Mouse (Mus musculus): ENCODE results near the gene Cd200. TPM values are rescaled to one million over a fixed set of nuclear protein-coding genes. Genes with fewer than 3 reads are reported as not detected.
"Not testable (repeated sequence)": the region's sequence is repeated elsewhere in the genome, so short reads cannot be mapped to it uniquely, and the experiment has no call there.

The Cd200 gene
- polyA plus RNA-seq (2012; rRNA removed): 84.0 and 113 TPM in 2 replicates

DNA sequence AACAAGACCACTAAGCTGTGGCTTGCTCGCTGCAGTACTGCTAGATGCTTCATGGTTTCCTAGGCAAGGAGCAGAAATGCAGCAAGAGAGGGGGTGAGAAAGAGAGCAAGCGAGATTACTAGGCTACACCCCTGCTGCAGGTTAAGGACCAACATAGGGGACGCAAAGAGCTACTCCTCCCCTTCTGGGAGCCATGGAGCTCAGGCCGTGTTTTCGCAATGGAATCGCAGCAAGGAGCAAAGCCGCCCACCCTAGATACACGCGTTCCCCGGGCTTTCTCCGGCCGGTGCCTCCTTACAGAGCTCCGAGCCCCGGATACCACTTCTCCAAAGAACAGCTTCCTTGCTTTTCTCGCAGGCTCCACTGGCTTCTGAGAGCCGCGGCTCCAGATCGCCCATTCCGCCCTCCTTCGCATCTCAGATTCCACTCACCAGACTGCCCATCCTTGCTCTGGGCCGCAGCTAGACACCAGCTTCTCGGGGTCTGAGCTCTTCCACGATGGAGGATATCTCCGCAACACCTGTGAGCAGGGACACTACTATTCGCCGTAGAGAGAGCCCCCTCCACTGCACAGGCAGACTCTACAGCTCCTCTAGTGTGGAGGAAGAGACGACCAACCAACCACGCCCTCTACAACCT lies at the start of gene Cd200:
TSS of gene Cd200 (minus strand) at position 629 of the 639 bp plus-strand sequence.
- no peak for DNase-seq (ENCODE audit: low read depth)

GRCm38 (mm10) chr16:45454762-45455161 lies 45.9 kb upstream of the Cd200 start:
- DNase-seq (ENCODE audit: low read depth): no peak

- DNase-seq (ENCODE audit: low read depth): no peak
Observed at GRCm38 (mm10) chr16:45437230-45437739, 28.4 kb upstream of the Cd200 start.

GRCm38 (mm10) chr16:45435591-45435990 lies 26.7 kb upstream of the Cd200 start:
- DNase-seq (ENCODE audit: low read depth): no peak

DNA sequence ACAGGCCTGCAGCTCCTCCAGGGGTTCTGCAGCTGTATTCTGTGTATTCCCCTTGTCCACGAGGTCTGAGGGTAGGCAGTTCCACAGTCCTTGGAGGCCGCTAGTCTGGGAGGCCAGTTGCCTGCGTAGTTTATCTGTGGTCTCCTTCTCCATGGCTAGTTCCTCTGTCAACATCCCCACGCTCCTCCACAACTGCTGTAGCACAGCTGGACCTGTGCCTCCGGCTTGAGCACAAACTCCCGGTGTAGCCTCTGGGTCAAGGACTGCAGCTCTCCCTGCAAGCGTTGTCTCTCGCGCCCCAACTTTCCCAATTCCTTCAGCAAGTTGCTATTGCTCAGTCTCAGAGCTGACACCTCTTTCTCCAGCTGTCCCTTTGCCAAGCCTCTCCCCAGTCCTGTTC lies 18.8 kb upstream of the Cd200 start:
- DNase-seq (ENCODE audit: low read depth): no peak

DNA sequence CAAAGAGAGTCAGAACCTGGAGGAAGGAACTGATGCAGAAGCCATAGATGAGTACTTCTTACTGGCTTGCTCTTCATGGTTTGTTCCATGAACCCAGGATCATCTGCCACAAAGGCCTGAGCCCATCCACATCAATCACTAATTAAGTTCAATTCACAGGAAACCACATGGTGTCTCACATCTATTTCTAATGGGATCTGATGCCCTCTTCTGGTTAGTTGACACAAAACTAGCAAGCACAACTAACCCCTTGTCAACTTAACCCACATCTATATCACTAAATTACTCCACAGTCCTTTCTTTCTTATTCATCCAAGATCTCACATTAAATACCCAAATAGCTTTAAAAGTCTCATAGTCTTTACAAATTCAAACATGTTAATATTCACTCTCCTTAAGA lies 4.6 kb upstream of the Cd200 start:
- DNase-seq (ENCODE audit: low read depth): no peak

DNA sequence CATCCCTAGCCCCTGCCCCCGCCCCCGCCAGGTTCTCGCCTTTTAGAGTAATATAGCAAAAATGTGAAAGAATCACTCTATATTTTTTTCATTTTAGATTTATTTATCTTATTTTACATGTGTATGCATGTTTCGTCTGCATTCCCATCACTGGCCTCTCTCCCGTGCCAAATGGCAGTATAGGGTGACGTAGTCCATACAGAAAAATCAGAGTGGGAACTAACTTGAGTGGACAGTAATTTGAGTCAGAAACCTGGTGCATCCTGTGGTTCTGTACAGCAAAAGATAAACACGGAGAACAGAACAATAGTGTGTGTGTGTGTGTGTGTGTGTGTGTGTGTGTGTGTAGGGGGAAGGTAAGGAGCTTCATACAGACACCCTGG lies 202 bp upstream of the Cd200 start:
- not testable (repeated sequence) for DNase-seq (ENCODE audit: low read depth)

DNA sequence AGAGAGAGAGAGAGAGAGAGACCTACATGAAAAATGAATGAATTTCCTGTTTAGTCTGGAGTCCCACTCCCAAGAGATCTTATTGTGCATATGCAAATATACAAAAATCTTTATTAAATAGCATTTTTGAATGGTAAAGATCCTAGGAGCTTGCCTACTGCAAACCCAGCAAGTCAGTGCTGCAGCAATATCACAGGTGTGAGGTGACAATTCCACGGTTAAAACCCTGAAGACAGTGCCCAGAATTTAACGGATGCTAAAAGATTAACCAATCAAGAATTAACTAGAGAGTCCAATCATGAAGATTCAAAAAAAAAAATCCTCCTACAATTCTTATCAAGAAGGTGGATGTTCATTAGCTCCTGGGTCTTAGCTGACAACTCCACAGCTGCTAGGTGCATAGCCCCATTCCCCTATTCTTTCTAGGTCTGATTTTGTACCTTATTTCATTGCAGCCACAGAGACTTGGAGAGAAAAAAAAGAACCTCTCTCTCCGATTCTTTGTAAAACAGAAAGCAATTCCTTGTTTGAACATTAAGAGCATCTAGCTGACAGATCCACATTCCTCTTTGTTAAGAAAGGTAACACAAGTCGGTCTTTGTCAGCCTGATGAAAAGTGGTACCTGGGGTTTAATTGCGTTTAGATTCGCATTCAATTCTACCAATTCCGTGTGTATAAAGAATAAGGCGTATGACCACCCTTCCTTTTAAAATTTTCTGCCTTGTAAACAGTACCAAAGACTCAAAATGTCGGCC lies 1.0 kb downstream of the Cd200 start:
- DNase-seq (ENCODE audit: low read depth): no peak

DNA sequence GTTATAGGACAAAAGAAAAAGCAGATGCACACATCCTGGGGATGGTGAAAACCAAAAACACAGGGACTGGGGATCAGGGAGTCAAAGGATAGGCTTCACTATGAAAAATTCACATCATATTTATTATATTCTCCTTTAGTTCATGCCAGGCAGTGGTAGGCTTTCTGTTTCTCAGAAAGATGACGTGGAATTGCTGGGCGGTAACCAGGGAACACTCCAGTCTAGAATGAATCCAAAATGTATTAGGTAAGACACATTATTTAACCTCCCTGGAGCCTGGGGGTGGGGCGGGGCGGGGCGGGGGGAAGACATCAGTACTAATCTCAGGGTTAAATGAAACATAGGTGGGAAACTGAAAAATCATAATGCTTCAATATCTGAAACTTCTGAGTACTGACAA lies 1.8 kb downstream of the Cd200 start:
- DNase-seq (ENCODE audit: low read depth): no peak

DNA sequence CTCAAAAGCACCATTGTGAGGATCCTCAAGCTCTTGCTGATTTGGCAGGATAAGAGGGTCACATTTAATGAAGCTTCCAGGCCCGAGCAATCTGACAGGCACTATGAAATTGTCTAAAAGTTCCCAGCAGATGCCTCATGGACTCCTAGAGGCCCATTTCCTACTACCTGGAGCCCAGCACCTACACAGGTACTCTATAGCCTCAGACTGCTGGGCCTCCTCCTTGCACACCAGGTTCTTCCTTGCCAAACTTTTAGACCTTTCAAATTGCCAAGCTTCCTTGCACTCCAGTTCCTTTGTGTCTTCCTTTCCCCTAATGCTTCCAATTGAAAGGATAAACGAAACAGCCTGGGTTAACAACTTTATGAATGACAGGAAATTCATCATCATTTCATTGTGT lies 5.9 kb downstream of the Cd200 start:
- DNase-seq (ENCODE audit: low read depth): no peak

GRCm38 (mm10) chr16:45402036-45402435 lies 6.8 kb downstream of the Cd200 start:
- DNase-seq (ENCODE audit: low read depth): no peak

GRCm38 (mm10) chr16:45399947-45400555 lies 8.8 kb downstream of the Cd200 start:
- DNase-seq (ENCODE audit: low read depth): no peak

- no peak for DNase-seq (ENCODE audit: low read depth)
Observed at GRCm38 (mm10) chr16:45399411-45399810, 9.4 kb downstream of the Cd200 start.

GRCm38 (mm10) chr16:45397440-45397839 lies 11.4 kb downstream of the Cd200 start:
- no peak for DNase-seq (ENCODE audit: low read depth)

- no peak for DNase-seq (ENCODE audit: low read depth)
Observed at GRCm38 (mm10) chr16:45392246-45392645, 16.6 kb downstream of the Cd200 start.

DNA sequence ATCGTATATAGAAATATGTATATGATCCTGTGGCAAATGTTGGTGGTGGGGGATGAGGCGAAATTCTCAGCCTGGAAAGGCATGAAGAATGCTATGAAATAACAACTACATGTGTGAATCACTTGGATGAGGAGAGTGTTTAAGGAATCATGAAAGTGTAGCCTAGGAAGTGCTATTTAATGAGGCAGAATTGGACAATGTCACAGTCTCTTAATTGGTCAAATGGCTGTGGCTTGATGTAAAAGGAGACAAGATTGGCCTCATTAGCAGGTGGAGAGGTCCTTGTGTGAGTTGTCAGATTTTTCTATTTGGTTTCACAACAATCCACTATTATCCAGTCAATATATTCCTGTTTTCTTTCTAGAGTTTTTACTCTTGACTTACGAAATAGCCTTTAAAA lies 17.2 kb downstream of the Cd200 start:
- DNase-seq (ENCODE audit: low read depth): no peak

DNA sequence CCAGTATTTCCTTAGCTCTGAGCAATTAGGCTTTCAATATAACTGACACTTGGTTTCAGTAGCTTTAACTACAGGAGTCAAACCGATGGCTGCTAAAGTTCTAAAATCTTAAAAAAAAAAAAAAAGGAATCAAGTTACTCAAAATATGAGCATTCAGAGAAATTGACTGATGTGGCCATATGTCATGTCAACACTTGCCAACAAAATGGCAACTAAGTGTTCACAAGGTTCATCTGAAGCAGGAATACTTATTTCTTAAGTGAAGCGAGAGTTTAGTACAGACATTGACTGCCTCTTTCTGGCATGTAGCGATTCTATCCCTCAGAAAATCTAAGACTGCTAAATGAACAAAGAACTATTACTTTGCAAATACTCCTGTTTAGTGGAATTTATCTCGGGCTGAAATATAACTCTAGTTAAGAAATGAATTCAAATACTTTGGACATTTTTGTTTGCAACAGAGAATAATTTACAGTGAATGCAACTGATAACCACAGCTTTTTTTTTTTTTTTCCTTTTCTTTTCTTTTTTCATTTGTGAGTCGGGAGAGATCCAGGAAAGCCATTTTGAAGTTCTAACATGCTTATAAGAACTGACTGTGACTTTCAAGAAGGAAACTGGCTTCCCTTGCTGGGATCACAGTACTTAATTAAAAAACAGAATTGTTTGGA lies 18.4 kb downstream of the Cd200 start:
- DNase-seq (ENCODE audit: low read depth): no peak

GRCm38 (mm10) chr16:45389833-45390232 lies 19.0 kb downstream of the Cd200 start:
- DNase-seq (ENCODE audit: low read depth): no peak

DNA sequence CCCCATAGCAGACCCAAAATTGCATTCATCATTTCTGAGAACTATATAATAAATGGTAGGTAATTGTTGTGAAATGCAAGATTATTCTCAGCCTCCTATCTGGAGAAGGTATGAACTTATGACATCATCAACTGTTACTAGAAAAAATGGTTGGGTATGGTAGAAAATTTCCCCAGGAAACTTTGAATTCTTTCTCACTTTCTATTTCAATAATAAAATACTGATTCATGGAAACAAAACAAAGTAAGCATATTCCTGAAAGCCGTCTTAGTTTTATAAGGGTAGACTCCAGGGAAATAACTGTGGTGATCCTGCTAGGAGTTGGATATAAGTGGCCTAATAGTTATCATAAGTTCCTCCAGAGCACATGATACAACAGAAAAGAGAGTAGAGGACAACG lies 19.8 kb downstream of the Cd200 start:
- DNase-seq (ENCODE audit: low read depth): no peak

DNA sequence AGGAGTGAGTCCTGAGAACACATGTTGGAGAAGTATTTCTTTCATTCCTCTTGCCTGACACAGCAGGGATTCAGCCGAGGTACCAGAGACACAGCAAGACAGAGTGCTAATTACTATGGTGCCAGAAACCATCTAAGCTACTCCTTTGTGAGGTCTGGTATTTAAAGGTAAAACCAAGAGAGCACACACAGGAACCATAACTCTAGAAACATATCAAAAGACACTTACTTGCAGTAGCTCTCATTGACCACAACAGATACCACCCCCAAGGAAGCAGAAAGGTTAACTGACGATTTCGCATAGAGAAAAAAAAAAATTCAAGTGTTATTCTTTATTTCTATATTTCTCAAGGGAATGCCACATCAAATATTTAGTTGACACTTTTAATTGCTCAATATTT lies 27.0 kb downstream of the Cd200 start:
- no peak for DNase-seq (ENCODE audit: low read depth)

DNA sequence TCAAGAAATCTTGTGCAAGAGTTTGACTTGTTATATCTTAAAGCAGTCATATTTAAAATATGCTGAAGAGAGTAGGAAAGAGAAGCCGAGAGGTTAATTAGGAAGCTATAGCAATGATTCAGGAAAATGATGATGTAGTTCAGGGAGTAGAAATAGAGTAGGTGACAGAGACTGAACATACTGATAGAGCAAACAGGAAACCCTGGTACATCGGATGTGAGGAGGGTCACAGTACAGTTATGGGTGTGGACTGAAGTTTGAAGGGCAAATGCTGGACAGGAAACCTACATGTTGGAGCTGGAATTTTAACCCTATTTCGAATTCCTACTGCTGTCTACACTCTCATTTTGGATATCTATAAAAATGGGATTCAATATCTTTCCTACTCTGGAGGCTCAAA lies 29.9 kb downstream of the Cd200 start:
- DNase-seq (ENCODE audit: low read depth): no peak

Measured in gonadal fat pad, adult 2 months (tissue).